Mouse (Mus musculus): ENCODE results near the gene Il20rb.

- no peak for TF ChIP-seq CTCF (conservative IDR thresholded peaks at IDR 0.05; ENCODE audit: low read length)
- no peak for TF ChIP-seq POU5F1 (IDR thresholded peaks at IDR 0.05; ENCODE audit: borderline replicate concordance, low read length)
- TF ChIP-seq NANOG (IDR thresholded peaks at IDR 0.05; ENCODE audit: borderline replicate concordance, low read length) = no peak
Measured at GRCm38 (mm10) chr9:100416299-100416698, 70.3 kb downstream of the Il20rb start.
